Mouse (Mus musculus): ENCODE measurements around the gene Zbtb16. TPM values are rescaled to one million over a fixed set of nuclear protein-coding genes. Genes with fewer than 3 reads are reported as not detected.

The Zbtb16 gene
- polyA plus RNA-seq, 1 experiment: not detected

DNA sequence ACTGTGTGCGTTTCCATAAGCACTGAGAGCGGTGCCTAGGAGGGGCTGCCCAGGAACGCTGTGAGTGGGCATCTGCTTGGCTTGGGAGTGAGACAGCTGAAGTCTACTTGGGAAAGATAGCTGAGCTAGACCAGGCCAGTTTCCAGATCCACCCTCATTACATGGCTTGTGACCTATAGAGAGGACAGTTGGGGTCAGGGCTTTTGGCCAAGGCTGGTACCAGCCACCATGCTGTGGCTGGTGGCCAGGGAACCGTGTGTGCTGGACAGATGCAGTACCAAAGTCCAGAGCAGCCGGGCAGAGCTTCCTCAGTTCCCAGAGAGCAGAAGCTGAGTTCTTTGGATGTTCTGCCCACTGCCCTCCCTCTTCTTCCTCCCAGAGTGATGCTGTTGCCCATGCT, 223.5 kb downstream of the Zbtb16 start:
- Histone ChIP-seq H3K4me3 (no peak overlapping the region), H3K36me3 (ENCODE audit: control insufficient read depth, insufficient read depth) (no peaks in the 10 kb centered on the region), H3K27me3 (ENCODE audit: control insufficient read depth, insufficient read depth, insufficient read length) (no peaks in the 10 kb centered on the region), H3ac (ENCODE audit: control insufficient read depth, insufficient read length) (no peak overlapping the region), H3K79me2 (ENCODE audit: control insufficient read depth, insufficient read depth) (no peaks in the 10 kb centered on the region), H3K4me2 (ENCODE audit: low read depth) (no peak overlapping the region)
- no peak for TF ChIP-seq MYOG (IDR thresholded peaks at IDR 0.05; ENCODE audit: control insufficient read depth in 1 of 3, insufficient read depth in 1 of 3, insufficient read length in 2 of 3, low read depth in 2 of 3)
- no peak for TF ChIP-seq MAX (IDR thresholded peaks at IDR 0.05; ENCODE audit: low read depth)
- TF ChIP-seq REST (IDR thresholded peaks at IDR 0.05; ENCODE audit: insufficient read depth, insufficient read length): no peak
- no peak for TF ChIP-seq SRF (IDR thresholded peaks at IDR 0.05; ENCODE audit: control insufficient read depth, insufficient read length, low read depth)
- no peak for TF ChIP-seq TCF12 (IDR thresholded peaks at IDR 0.05; ENCODE audit: insufficient read depth, poor library complexity, severe bottlenecking)
- no peak for TF ChIP-seq TCF3 (IDR thresholded peaks at IDR 0.05; ENCODE audit: insufficient read length, low read depth)
- TF ChIP-seq POLR2AphosphoS2 (IDR thresholded peaks at IDR 0.05; ENCODE audit: insufficient read length, low read depth): no peak
- no peak for TF ChIP-seq POLR2A (IDR thresholded peaks at IDR 0.05; ENCODE audit: insufficient read length, low read depth)
- no peak for TF ChIP-seq E2F4 (IDR thresholded peaks at IDR 0.05; ENCODE audit: insufficient read depth)
- no peak for TF ChIP-seq USF1 (IDR thresholded peaks at IDR 0.05; ENCODE audit: low read depth)
- no peak for TF ChIP-seq MYOD1 (IDR thresholded peaks at IDR 0.05; ENCODE audit: control insufficient read depth in 1 of 3, insufficient read length in 2 of 3, low read depth in 2 of 3)
- no peak for TF ChIP-seq CEBPB (IDR thresholded peaks at IDR 0.05; ENCODE audit: insufficient read depth, poor library complexity, severe bottlenecking)

- H3K4me2 ChIP-seq (ENCODE audit: low read depth): no peak overlapping the region
- no peak for TF ChIP-seq POLR2AphosphoS2 (IDR thresholded peaks at IDR 0.05; ENCODE audit: insufficient read length, low read depth)
- TF ChIP-seq USF1 (IDR thresholded peaks at IDR 0.05; ENCODE audit: low read depth): no peak
- no peak for TF ChIP-seq TCF12 (IDR thresholded peaks at IDR 0.05; ENCODE audit: insufficient read depth, poor library complexity, severe bottlenecking)
- TF ChIP-seq SRF (IDR thresholded peaks at IDR 0.05; ENCODE audit: control insufficient read depth, insufficient read length, low read depth): no peak
- TF ChIP-seq MYOD1 (IDR thresholded peaks at IDR 0.05; ENCODE audit: control insufficient read depth in 1 of 3, insufficient read length in 2 of 3, low read depth in 2 of 3): peak in 2 of 3 experiments; percentile 13 to 42
- TF ChIP-seq MAX (IDR thresholded peaks at IDR 0.05; ENCODE audit: low read depth): no peak
- TF ChIP-seq E2F4 (IDR thresholded peaks at IDR 0.05; ENCODE audit: insufficient read depth): no peak
- TF ChIP-seq POLR2A (IDR thresholded peaks at IDR 0.05; ENCODE audit: insufficient read length, low read depth): no peak
- H3K79me2 ChIP-seq (ENCODE audit: control insufficient read depth, insufficient read depth): no peaks in the 10 kb centered on the region
- no peaks in the 10 kb centered on the region for H3K36me3 ChIP-seq (ENCODE audit: control insufficient read depth, insufficient read depth)
- no peaks in the 10 kb centered on the region for H3K27me3 ChIP-seq (ENCODE audit: control insufficient read depth, insufficient read depth, insufficient read length)
- H3K4me3 ChIP-seq: no peak overlapping the region
- H3ac ChIP-seq (ENCODE audit: control insufficient read depth, insufficient read length): no peak overlapping the region
These were observed 225.0 kb downstream of the Zbtb16 start for GRCm38 (mm10) chr9:48611032-48611431.

- Histone ChIP-seq H3ac (ENCODE audit: control insufficient read depth, insufficient read length) (no peak overlapping the region), H3K27me3 (ENCODE audit: control insufficient read depth, insufficient read depth, insufficient read length) (no peaks in the 10 kb centered on the region), H3K79me2 (ENCODE audit: control insufficient read depth, insufficient read depth) (no peaks in the 10 kb centered on the region), H3K36me3 (ENCODE audit: control insufficient read depth, insufficient read depth) (no peaks in the 10 kb centered on the region), H3K4me2 (ENCODE audit: low read depth) (no peak overlapping the region), H3K4me3 (no peak overlapping the region)
- TF ChIP-seq POLR2A (IDR thresholded peaks at IDR 0.05; ENCODE audit: insufficient read length, low read depth) (no peak), TCF12 (IDR thresholded peaks at IDR 0.05; ENCODE audit: insufficient read depth, poor library complexity, severe bottlenecking) (no peak), POLR2AphosphoS2 (IDR thresholded peaks at IDR 0.05; ENCODE audit: insufficient read length, low read depth) (no peak), MYOG (IDR thresholded peaks at IDR 0.05; ENCODE audit: control insufficient read depth in 1 of 3, insufficient read depth in 1 of 3, insufficient read length in 2 of 3, low read depth in 2 of 3) (no peak), MAX (IDR thresholded peaks at IDR 0.05; ENCODE audit: low read depth) (no peak), REST (IDR thresholded peaks at IDR 0.05; ENCODE audit: insufficient read depth, insufficient read length) (no peak), SRF (IDR thresholded peaks at IDR 0.05; ENCODE audit: control insufficient read depth, insufficient read length, low read depth) (no peak), CEBPB (IDR thresholded peaks at IDR 0.05; ENCODE audit: insufficient read depth, poor library complexity, severe bottlenecking) (no peak), MYOD1 (IDR thresholded peaks at IDR 0.05; ENCODE audit: control insufficient read depth in 1 of 3, insufficient read length in 2 of 3, low read depth in 2 of 3) (no peak), TCF3 (IDR thresholded peaks at IDR 0.05; ENCODE audit: insufficient read length, low read depth) (no peak), E2F4 (IDR thresholded peaks at IDR 0.05; ENCODE audit: insufficient read depth) (no peak), USF1 (IDR thresholded peaks at IDR 0.05; ENCODE audit: low read depth) (no peak)
These were observed 226.3 kb downstream of the Zbtb16 start for GRCm38 (mm10) chr9:48609734-48610133.

GRCm38 (mm10) chr9:48607417-48607816, 228.6 kb downstream of the Zbtb16 start:
- Histone ChIP-seq H3K27me3 (ENCODE audit: control insufficient read depth, insufficient read depth, insufficient read length) (no peaks in the 10 kb centered on the region), H3ac (ENCODE audit: control insufficient read depth, insufficient read length) (no peak overlapping the region), H3K36me3 (ENCODE audit: control insufficient read depth, insufficient read depth) (no peaks in the 10 kb centered on the region), H3K79me2 (ENCODE audit: control insufficient read depth, insufficient read depth) (no peaks in the 10 kb centered on the region), H3K4me3 (no peak overlapping the region), H3K4me2 (ENCODE audit: low read depth) (no peak overlapping the region)
- TF ChIP-seq SRF (IDR thresholded peaks at IDR 0.05; ENCODE audit: control insufficient read depth, insufficient read length, low read depth): no peak
- no peak for TF ChIP-seq TCF3 (IDR thresholded peaks at IDR 0.05; ENCODE audit: insufficient read length, low read depth)
- TF ChIP-seq TCF12 (IDR thresholded peaks at IDR 0.05; ENCODE audit: insufficient read depth, poor library complexity, severe bottlenecking): no peak
- no peak for TF ChIP-seq POLR2AphosphoS2 (IDR thresholded peaks at IDR 0.05; ENCODE audit: insufficient read length, low read depth)
- TF ChIP-seq REST (IDR thresholded peaks at IDR 0.05; ENCODE audit: insufficient read depth, insufficient read length): no peak
- TF ChIP-seq MYOD1 (IDR thresholded peaks at IDR 0.05; ENCODE audit: control insufficient read depth in 1 of 3, insufficient read length in 2 of 3, low read depth in 2 of 3): no peak
- no peak for TF ChIP-seq MYOG (IDR thresholded peaks at IDR 0.05; ENCODE audit: control insufficient read depth in 1 of 3, insufficient read depth in 1 of 3, insufficient read length in 2 of 3, low read depth in 2 of 3)
- no peak for TF ChIP-seq USF1 (IDR thresholded peaks at IDR 0.05; ENCODE audit: low read depth)

- no peak overlapping the region for H3K4me3 ChIP-seq
- H3K4me2 ChIP-seq (ENCODE audit: low read depth): no peak overlapping the region
- H3K79me2 ChIP-seq (ENCODE audit: control insufficient read depth, insufficient read depth): no peaks in the 10 kb centered on the region
- no peaks in the 10 kb centered on the region for H3K27me3 ChIP-seq (ENCODE audit: control insufficient read depth, insufficient read depth, insufficient read length)
- H3ac ChIP-seq (ENCODE audit: control insufficient read depth, insufficient read length): no peak overlapping the region
- TF ChIP-seq REST (IDR thresholded peaks at IDR 0.05; ENCODE audit: insufficient read depth, insufficient read length): no peak
- TF ChIP-seq E2F4 (IDR thresholded peaks at IDR 0.05; ENCODE audit: insufficient read depth): no peak
- no peak for TF ChIP-seq POLR2AphosphoS2 (IDR thresholded peaks at IDR 0.05; ENCODE audit: insufficient read length, low read depth)
- TF ChIP-seq MAX (IDR thresholded peaks at IDR 0.05; ENCODE audit: low read depth): no peak
- no peak for TF ChIP-seq SRF (IDR thresholded peaks at IDR 0.05; ENCODE audit: control insufficient read depth, insufficient read length, low read depth)
- TF ChIP-seq MYOG (IDR thresholded peaks at IDR 0.05; ENCODE audit: control insufficient read depth in 1 of 3, insufficient read depth in 1 of 3, insufficient read length in 2 of 3, low read depth in 2 of 3): no peak
- TF ChIP-seq TCF3 (IDR thresholded peaks at IDR 0.05; ENCODE audit: insufficient read length, low read depth): no peak
- TF ChIP-seq TCF12 (IDR thresholded peaks at IDR 0.05; ENCODE audit: insufficient read depth, poor library complexity, severe bottlenecking): no peak
- no peak for TF ChIP-seq POLR2A (IDR thresholded peaks at IDR 0.05; ENCODE audit: insufficient read length, low read depth)
- no peak for TF ChIP-seq MYOD1 (IDR thresholded peaks at IDR 0.05; ENCODE audit: control insufficient read depth in 1 of 3, insufficient read length in 2 of 3, low read depth in 2 of 3)
- no peak for TF ChIP-seq USF1 (IDR thresholded peaks at IDR 0.05; ENCODE audit: low read depth)
- no peak for TF ChIP-seq CEBPB (IDR thresholded peaks at IDR 0.05; ENCODE audit: insufficient read depth, poor library complexity, severe bottlenecking)
- H3K36me3 ChIP-seq (ENCODE audit: control insufficient read depth, insufficient read depth): no peaks in the 10 kb centered on the region
These were observed 229.9 kb downstream of the Zbtb16 start for GRCm38 (mm10) chr9:48606171-48606570.
